In the genomic region with DNA sequence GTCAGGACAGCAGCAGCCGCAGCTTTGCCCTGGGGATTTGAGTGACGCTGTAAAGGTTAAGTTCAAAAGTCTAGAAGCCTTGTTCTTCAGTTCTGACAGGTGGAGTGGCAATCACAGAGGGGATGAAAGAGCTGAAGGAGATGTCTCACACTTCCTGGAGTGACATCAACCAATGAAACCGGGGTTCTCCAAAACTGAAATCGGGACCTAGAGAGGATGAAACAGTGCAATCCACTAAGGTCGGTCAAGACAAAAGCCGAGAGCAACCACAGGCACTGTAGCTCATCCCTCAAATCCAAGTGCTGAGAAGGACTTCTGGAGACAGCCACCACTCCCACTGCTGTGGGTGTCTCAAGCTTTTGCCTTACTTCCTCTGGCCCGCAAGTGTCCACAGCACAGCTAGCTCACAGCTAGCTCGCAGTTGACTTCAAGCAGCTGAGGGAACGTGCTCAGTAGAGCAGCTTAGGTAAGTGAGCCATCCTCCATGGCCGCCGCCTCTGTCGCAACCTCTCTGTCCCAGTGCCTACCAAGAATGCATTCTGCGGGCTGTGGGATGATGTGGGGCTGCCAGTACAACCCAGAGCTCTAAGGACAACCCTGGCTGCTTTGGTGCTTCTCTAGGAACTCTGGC, we compare ENCODE assay signal across 13 mouse cellular contexts. TPM values are rescaled to one million over a fixed set of nuclear protein-coding genes. Genes with fewer than 3 reads are reported as not detected.
DNase-seq lines count a peak whose midpoint lies in the region; ATAC-seq lines count a peak whose summit lies in the region.
"Had no signal": no experiment of that assay in that cellular context is flagged by ENCODE, and none has a peak within 500 bp of the region (broad histone marks: within the 10 kb centered on the region; RNA-seq: fewer than 3 reads in every experiment).

A gene (plus strand): TSS at position 253 of the 631 bp plus-strand sequence.

- peak; percentile 87 for DNase-seq in heart, adult 11 months
- DNase-seq in heart, postnatal 25 days (ENCODE audit: low spot score) = no peak
- peak; percentile 76 for DNase-seq in CD4-positive helper T cell, adult 2 months (ENCODE audit: low read depth, low spot score)
- no peak for DNase-seq in neural tube, embryonic 10.5 days (ENCODE audit: extremely low spot score, low spot score)
- DNase-seq in left cerebral cortex, adult 9 months (ENCODE audit: low spot score in 2 of 2) = no peak
- no peak for DNase-seq in urinary bladder, postnatal 14 days (ENCODE audit: low spot score)
- DNase-seq: cerebellum, adult 11-12 months; heart, postnatal 14 days; kidney, postnatal 14 days; layer of hippocampus, postnatal 36 days; liver, embryonic 13.5 days had no signal

- ATAC-seq in granulocyte monocyte progenitor cell, adult 5-6 weeks (replicated peaks; ENCODE audit: poor library complexity, severe bottlenecking) = peak; percentile 72
- ATAC-seq in neutrophil, adult 5-6 weeks (ENCODE audit: extremely low read depth, insufficient number of reproducible peaks, low FRiP score, poor library complexity, severe bottlenecking) = peak; percentile 60

- intact Hi-C loops in heart, postnatal 25 days (cut with DNase I) = no loop called here

RNA-seq across cellular contexts. Expression of the gene that starts here (rescaled TPM):
- total RNA-seq in heart, postnatal 25 days (2021) = under 1 TPM; 0.13 to 0.28 TPM
- total RNA-seq in granulocyte monocyte progenitor cell, adult 5-6 weeks (2014; fragmentation: Nextera tagmentation) = 0.30 TPM in 1 of 2 replicates, not detected in the other
- total RNA-seq in granulocyte monocyte progenitor cell, adult 5-6 weeks (2017) = 3.1 and 3.8 TPM in 2 replicates
- total RNA-seq in neutrophil, adult 5-6 weeks (2017) = 691 and 728 TPM in 2 replicates
- total RNA-seq: layer of hippocampus, postnatal 36 days had no signal

Comparison
In these comparisons a context has a peak if more than half of its experiments do, and no peak if none do; other contexts are left out.
1. RNA of the gene that starts here (total RNA-seq): 691 to 728 TPM in neutrophil, adult 5-6 weeks; 0.30 to 3.8 TPM in granulocyte monocyte progenitor cell, adult 5-6 weeks and 0.13 to 0.28 TPM in heart, postnatal 25 days; every median in the first group is over 100 times any median in the second.
2. DNase-seq: peak in heart, adult 11 months (single experiment) and CD4-positive helper T cell, adult 2 months (single experiment); none in heart, postnatal 25 days (single experiment), neural tube, embryonic 10.5 days (single experiment), left cerebral cortex, adult 9 months (0 of 2) and urinary bladder, postnatal 14 days (single experiment).